Mouse (Mus musculus) lung, postnatal 0 days (tissue): Measurements from ENCODE around the gene Irx4. TPM values are rescaled to one million over a fixed set of nuclear protein-coding genes. Genes with fewer than 3 reads are reported as not detected.
A peak's percentile ranks its signal among the peaks of the same experiment; 100 is the strongest.

ENCODE experiments used
- ATAC-seq: fragments of 200-750 bp; cut with Nextera tagmentation; 2 replicates; pipeline ENCODE4 v1.8.0; 2017; ENCODE audit warnings: moderate library complexity
- DNase-seq: peaks from one replicate; pipeline ENCODE4 v3.0.0-alpha.2; 2016; ENCODE audit warnings: low spot score
- H3K27ac ChIP-seq: fragments of 300-500 bp; sonication (generic); 2 replicates; pipeline ENCODE4 v1.5.1; 2014; ENCODE audit warnings: antibody characterized with exemption, mild to moderate bottlenecking, low read length, mixed read lengths
- H3K27me3 ChIP-seq: fragments of 300-500 bp; sonication (generic); replicated peaks from 2 replicates; pipeline ENCODE4 v1.6.1; 2014; ENCODE audit warnings: low read length, mixed read lengths; ENCODE audit not compliant: insufficient read depth
- H3K36me3 ChIP-seq: fragments of 300-500 bp; sonication (generic); 2 replicates; pipeline ENCODE4 v1.6.1; 2014; ENCODE audit warnings: low read length, mixed read lengths; ENCODE audit not compliant: insufficient read depth
- H3K4me1 ChIP-seq: fragments of 300-500 bp; sonication (generic); 2 replicates; pipeline ENCODE4 v1.6.1; 2014; ENCODE audit warnings: antibody characterized with exemption, low read depth, low read length, mixed read lengths; ENCODE audit not compliant: insufficient read depth
- H3K4me2 ChIP-seq: fragments of 300-500 bp; sonication (generic); replicated peaks from 2 replicates; pipeline ENCODE4 v1.6.1; 2014; ENCODE audit warnings: low read depth, mild to moderate bottlenecking, low read length, moderate library complexity, mixed read lengths
- H3K4me3 ChIP-seq: fragments of 300-500 bp; sonication (generic); 2 replicates; pipeline ENCODE4 v1.5.1; 2014; ENCODE audit warnings: low read depth, low read length
- H3K9ac ChIP-seq: fragments of 300-500 bp; sonication (generic); replicated peaks from 2 replicates; pipeline ENCODE4 v1.6.1; 2014; ENCODE audit warnings: low read depth, mild to moderate bottlenecking
- H3K9me3 ChIP-seq: fragments of 300-500 bp; sonication (generic); 2 replicates; pipeline ENCODE4 v1.6.1; 2016; ENCODE audit warnings: low read length, mixed read lengths
- CTCF ChIP-seq: IDR thresholded peaks from 2 replicates; pipeline ENCODE4 v1.5.1; 2016; ENCODE audit warnings: antibody characterized with exemption, mild to moderate bottlenecking
- EP300 ChIP-seq: IDR thresholded peaks from 2 replicates; pipeline ENCODE4 v1.6.1; 2016; ENCODE audit warnings: antibody characterized with exemption, mild to moderate bottlenecking, control low read depth
- WGBS: fragments of 180-500 bp; shearing (Covaris S2); extraction: QIAGEN DNeasy Blood & Tissue Kit; methylation state at CpG from one replicate; pipeline ENCODE4 v1.1.7; 2014; 5-methylcytosine and 5-hydroxymethylcytosine counted together
- polyA plus RNA-seq: library from polyadenylated mRNA; unstranded; fragments of >200 nt; fragmentation: Nextera tagmentation; extraction: Ambion mirVana; gene quantifications from 2 replicates; pipeline ENCODE4 v1.2.1, GENCODE M21; 2015

Irx4 gene
- polyA plus RNA-seq, 1 experiment from 2014 or later = not detected

- peak; percentile 70 for ATAC-seq
- peak; percentile 31; the same call in 1 of the 2 replicates for TF ChIP-seq CTCF
- TF ChIP-seq EP300 = no peak
- H3K27me3 ChIP-seq = peaks cover 79% of the 10 kb centered on the region
- H3K4me1 ChIP-seq = peaks cover under 1% of the 10 kb centered on the region
- no peaks in the 10 kb centered on the region for H3K9me3 ChIP-seq
- no peak overlapping the region; the same call in 1 of the 2 replicates for H3K4me3 ChIP-seq
- 1% methylated on average over 20 of the region's 20 CpGs for WGBS
- DNase-seq = peak; percentile 45
- H3K4me2 ChIP-seq = no peak overlapping the region
- no peak overlapping the region for H3K9ac ChIP-seq
- H3K27ac ChIP-seq = no peak overlapping the region
- H3K36me3 ChIP-seq = no peaks in the 10 kb centered on the region
These were observed 8.4 kb downstream of the Irx4 start for GRCm38 (mm10) chr13:73268702-73269101.

GRCm38 (mm10) chr13:73269251-73269650 is 9.0 kb downstream of the Irx4 start:
- H3K9me3 ChIP-seq = no peaks in the 10 kb centered on the region
- H3K4me3 ChIP-seq = no peak overlapping the region
- no peak for TF ChIP-seq EP300
- TF ChIP-seq CTCF = no peak
- no peaks in the 10 kb centered on the region for H3K36me3 ChIP-seq
- ATAC-seq = no peak
- H3K27ac ChIP-seq = no peak overlapping the region
- H3K9ac ChIP-seq = no peak overlapping the region
- H3K4me1 ChIP-seq = no peaks in the 10 kb centered on the region; the same call in 1 of the 2 replicates
- WGBS = 11% methylated on average over 15 of the region's 15 CpGs
- peaks cover 78% of the 10 kb centered on the region for H3K27me3 ChIP-seq
- no peak overlapping the region for H3K4me2 ChIP-seq
- no peak for DNase-seq

- no peak for DNase-seq
- Histone ChIP-seq H3K36me3 (no peaks in the 10 kb centered on the region), H3K27ac (no peak overlapping the region), H3K9me3 (no peaks in the 10 kb centered on the region), H3K4me3 (no peak overlapping the region), H3K4me1 (no peaks in the 10 kb centered on the region; the same call in 1 of the 2 replicates), H3K9ac (no peak overlapping the region), H3K4me2 (no peak overlapping the region), H3K27me3 (peaks cover 72% of the 10 kb centered on the region)
- TF ChIP-seq EP300 (no peak), CTCF (no peak)
- 16% methylated on average over 3 of the region's 3 CpGs for WGBS
- no peak for ATAC-seq
These were observed 9.6 kb downstream of the Irx4 start for GRCm38 (mm10) chr13:73269891-73270290.

GRCm38 (mm10) chr13:73270451-73271081 is 10.3 kb downstream of the Irx4 start:
- TF ChIP-seq EP300 (no peak), CTCF (no peak)
- no peak overlapping the region for H3K27ac ChIP-seq
- no peak for ATAC-seq
- peak overlapping the region; percentile 20; the same call in 1 of the 2 replicates for H3K4me2 ChIP-seq
- H3K9me3 ChIP-seq = no peaks in the 10 kb centered on the region
- H3K27me3 ChIP-seq = peaks cover 65% of the 10 kb centered on the region
- 7% methylated on average over 22 of the region's 22 CpGs for WGBS
- DNase-seq = no peak
- no peaks in the 10 kb centered on the region for H3K4me1 ChIP-seq
- no peak overlapping the region for H3K9ac ChIP-seq
- H3K4me3 ChIP-seq = 0 out of 2 replicates have a peak overlapping the region, but pooled peaks have one; percentile 1
- no peaks in the 10 kb centered on the region for H3K36me3 ChIP-seq

- no peak overlapping the region for H3K9ac ChIP-seq
- DNase-seq = no peak
- 1% methylated on average over 53 of the region's 53 CpGs for WGBS
These were observed 11.3 kb downstream of the Irx4 start for GRCm38 (mm10) chr13:73271336-73272242.

GRCm38 (mm10) chr13:73272794-73273282 is 12.6 kb downstream of the Irx4 start:
- no peak for ATAC-seq
- Histone ChIP-seq H3K27ac (no peak overlapping the region), H3K4me3 (no peak overlapping the region), H3K9me3 (no peaks in the 10 kb centered on the region), H3K4me2 (no peak overlapping the region), H3K9ac (no peak overlapping the region), H3K4me1 (no peaks in the 10 kb centered on the region), H3K27me3 (peaks cover 45% of the 10 kb centered on the region), H3K36me3 (no peaks in the 10 kb centered on the region)
- no peak for DNase-seq
- TF ChIP-seq EP300 (no peak), CTCF (no peak)

More at GRCm38 (mm10) chr13:73271336-73272242, 11.3 kb downstream of the Irx4 start:
- H3K9me3 ChIP-seq = no peaks in the 10 kb centered on the region
- ATAC-seq = no peak
- peak overlapping the region; percentile 20; the same call in 1 of the 2 replicates for H3K4me2 ChIP-seq
- no peaks in the 10 kb centered on the region for H3K36me3 ChIP-seq
- no peak overlapping the region for H3K4me3 ChIP-seq
- peaks cover 57% of the 10 kb centered on the region for H3K27me3 ChIP-seq
- TF ChIP-seq EP300 = no peak
- TF ChIP-seq CTCF = no peak
- H3K4me1 ChIP-seq = no peaks in the 10 kb centered on the region
- no peak overlapping the region for H3K27ac ChIP-seq
